13 mouse cellular contexts compared by ENCODE assay signal in the genomic region with DNA sequence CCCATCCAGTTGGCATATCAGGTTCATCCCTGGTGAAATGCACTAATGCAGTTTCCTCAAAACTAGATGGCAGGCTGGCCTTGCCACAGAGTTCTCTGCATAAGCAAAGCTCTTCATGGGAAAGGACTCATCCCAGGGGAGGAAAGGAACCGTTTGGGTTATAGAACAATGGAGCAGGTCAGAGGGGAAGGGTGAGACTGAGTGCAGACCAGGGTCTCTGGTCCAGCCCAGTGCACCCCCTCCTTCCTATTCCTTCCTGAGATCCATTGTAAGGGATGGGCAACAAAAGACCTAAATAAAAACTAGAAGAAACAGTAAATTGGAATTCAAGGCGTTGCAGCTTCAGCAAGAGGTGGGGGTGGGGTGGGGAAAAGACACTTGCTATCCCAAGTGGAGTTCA.
DNase-seq lines count a peak whose midpoint lies in the region; ATAC-seq and TF ChIP-seq lines count a peak whose summit lies in the region.
"Had no signal": no experiment of that assay in that cellular context is flagged by ENCODE, and none has a peak within 500 bp of the region (broad histone marks: within the 10 kb centered on the region; RNA-seq: fewer than 3 reads in every experiment).

No protein-coding gene starts in this region.

- ATAC-seq in heart, embryonic 12.5 days (ENCODE audit: insufficient number of reproducible peaks, low FRiP score), result no peak
- peak; percentile 57; the same call in 1 of the 2 replicates for ATAC-seq in liver, embryonic 11.5 days (replicated peaks; ENCODE audit: low FRiP score)
- no peak for ATAC-seq in liver, embryonic 12.5 days
- ATAC-seq: midbrain, embryonic 13.5 days had no signal

- no peaks in the 10 kb centered on the region for H3K36me3 ChIP-seq in heart, embryonic 12.5 days
- no peaks in the 10 kb centered on the region for H3K36me3 ChIP-seq in liver, embryonic 11.5 days (ENCODE audit: control insufficient read depth, insufficient read depth, low read length)
- no peaks in the 10 kb centered on the region for H3K36me3 ChIP-seq in liver, embryonic 12.5 days
- H3K36me3 ChIP-seq: liver, embryonic 13.5 days; midbrain, embryonic 13.5 days; stomach, embryonic 15.5 days had no signal

- DNase-seq in heart, adult 9 months (ENCODE audit: low spot score in 2 of 2), result peak; percentile 33 to 62
- no peak for DNase-seq in liver, embryonic 11.5 days (ENCODE audit: low spot score)
- DNase-seq in embryo, embryonic 10.5 days (ENCODE audit: low spot score), result peak; percentile 76
- peak; percentile 44 for DNase-seq in kidney, postnatal 14 days
- no peak for DNase-seq in cerebellum, postnatal 36 days
- no peak for DNase-seq in layer of hippocampus, adult 2 months (ENCODE audit: low spot score in 2 of 2)
- DNase-seq: cerebellum, postnatal 10 days; liver, embryonic 13.5 days; right cerebral cortex, postnatal 14 days had no signal

- peaks cover 33% of the 10 kb centered on the region for H3K4me1 ChIP-seq in heart, embryonic 12.5 days (replicated peaks)
- H3K4me1 ChIP-seq in liver, embryonic 11.5 days (replicated peaks; ENCODE audit: control insufficient read depth, insufficient read depth, low read length), result no peaks in the 10 kb centered on the region
- H3K4me1 ChIP-seq in liver, embryonic 12.5 days, result no peaks in the 10 kb centered on the region

- no peaks in the 10 kb centered on the region for H3K9me3 ChIP-seq in heart, embryonic 12.5 days (replicated peaks)
- H3K9me3 ChIP-seq in liver, embryonic 11.5 days (ENCODE audit: control insufficient read depth, low read length), result no peaks in the 10 kb centered on the region
- H3K9me3 ChIP-seq in liver, embryonic 12.5 days (replicated peaks), result no peaks in the 10 kb centered on the region
- H3K9me3 ChIP-seq: liver, embryonic 13.5 days; midbrain, embryonic 13.5 days; stomach, embryonic 15.5 days had no signal

- H3K27me3 ChIP-seq in heart, embryonic 12.5 days (replicated peaks), result no peaks in the 10 kb centered on the region
- H3K27me3 ChIP-seq in liver, embryonic 11.5 days (replicated peaks; ENCODE audit: control insufficient read depth, insufficient read depth, low read length), result no peaks in the 10 kb centered on the region
- no peaks in the 10 kb centered on the region for H3K27me3 ChIP-seq in liver, embryonic 12.5 days (replicated peaks)
- H3K27me3 ChIP-seq: liver, embryonic 13.5 days; midbrain, embryonic 13.5 days; stomach, embryonic 15.5 days had no signal

- WGBS in heart, embryonic 12.5 days, result 37% methylated on average over 2 of the region's 2 CpGs
- WGBS in liver, embryonic 11.5 days, result 38% methylated on average over 2 of the region's 2 CpGs
- WGBS in liver, embryonic 12.5 days (ENCODE audit: insufficient replicate concordance), result 31% methylated on average over 2 of the region's 2 CpGs

- H3K9ac ChIP-seq in heart, embryonic 12.5 days, result no peak overlapping the region
- no peak overlapping the region for H3K9ac ChIP-seq in liver, embryonic 11.5 days (ENCODE audit: low read depth, low read length)
- no peak overlapping the region for H3K9ac ChIP-seq in liver, embryonic 12.5 days
- H3K9ac ChIP-seq: liver, embryonic 13.5 days; midbrain, embryonic 13.5 days; stomach, embryonic 15.5 days had no signal

- H3K4me3 ChIP-seq in heart, embryonic 12.5 days, result no peak overlapping the region
- no peak overlapping the region for H3K4me3 ChIP-seq in liver, embryonic 11.5 days (ENCODE audit: low read depth, low read length)
- H3K4me3 ChIP-seq in liver, embryonic 12.5 days, result no peak overlapping the region
- H3K4me3 ChIP-seq in layer of hippocampus, adult 2 months, result no peak overlapping the region
- H3K4me3 ChIP-seq: liver, embryonic 13.5 days; midbrain, embryonic 13.5 days; stomach, embryonic 15.5 days had no signal

- no peak for TF ChIP-seq CTCF in layer of hippocampus, adult 2 months (conservative IDR thresholded peaks at IDR 0.05)

- H3K4me2 ChIP-seq in heart, embryonic 12.5 days, result no peak overlapping the region
- no peak overlapping the region for H3K4me2 ChIP-seq in liver, embryonic 11.5 days
- no peak overlapping the region for H3K4me2 ChIP-seq in liver, embryonic 12.5 days
- H3K4me2 ChIP-seq: liver, embryonic 13.5 days; midbrain, embryonic 13.5 days; stomach, embryonic 15.5 days had no signal

- no peak overlapping the region for H3K27ac ChIP-seq in heart, embryonic 12.5 days (ENCODE audit: poor library complexity, severe bottlenecking)
- no peak overlapping the region for H3K27ac ChIP-seq in liver, embryonic 11.5 days (ENCODE audit: low read depth, low read length)
- H3K27ac ChIP-seq in liver, embryonic 12.5 days, result no peak overlapping the region
- no peak overlapping the region for H3K27ac ChIP-seq in layer of hippocampus, adult 2 months
- H3K27ac ChIP-seq: liver, embryonic 13.5 days; midbrain, embryonic 13.5 days; stomach, embryonic 15.5 days had no signal

Comparison
In these comparisons a context has a peak if more than half of its experiments do, and no peak if none do; other contexts are left out.
1. DNase-seq: peak in heart, adult 9 months (2 of 2), embryo, embryonic 10.5 days (single experiment) and kidney, postnatal 14 days (single experiment); none in liver, embryonic 11.5 days (single experiment), cerebellum, postnatal 36 days (0 of 2) and layer of hippocampus, adult 2 months (0 of 2).